Mouse (Mus musculus) kidney, adult 2 months (tissue): ENCODE measurements at regions not wholly inside any gene's neighbourhood (a gene's known extent, or its start where the extent isn't known, plus 50 kb on each side); places are given as distances from the start of the nearest gene placed in this dataset.
"Not testable (repeated sequence)": the region's sequence is repeated elsewhere in the genome, so short reads cannot be mapped to it uniquely, and the experiment has no call there.

Experiments used
- CTCF ChIP-seq: fragments of 200-500 bp; conservative IDR thresholded peaks from 2 replicates; pipeline ENCODE4 v1.5.1; 2011; ENCODE audit warnings: low read depth, mild to moderate bottlenecking, control low read depth, low read length, moderate library complexity, mixed read lengths; ENCODE audit not compliant: insufficient read depth, insufficient read length
- POLR2A ChIP-seq: fragments of 200-500 bp; IDR thresholded peaks from one replicate; pipeline ENCODE4 v1.6.1; 2011; ENCODE audit warnings: low read depth, low read length, control low read depth

DNA sequence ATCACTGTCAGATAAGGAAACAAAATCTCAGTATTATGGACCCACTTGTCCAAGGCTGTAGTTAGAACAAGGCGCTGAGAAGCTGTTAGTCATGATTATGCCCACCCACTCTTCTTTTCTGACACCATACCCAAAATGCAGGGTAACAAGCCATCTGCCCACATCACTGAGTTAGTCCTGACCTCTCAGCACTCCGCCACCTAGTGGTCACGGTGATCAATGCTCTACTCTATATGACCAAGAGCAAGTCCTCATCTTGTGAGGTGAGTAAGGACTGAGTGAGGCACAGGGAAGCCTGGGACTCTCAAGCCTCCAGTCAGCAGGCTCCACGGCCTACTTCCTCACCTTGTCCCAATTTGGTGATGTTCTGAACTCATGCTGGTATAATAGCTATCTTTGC lies 409.7 kb upstream of the Gdi2 start:
- TF ChIP-seq POLR2A = not testable (repeated sequence)
- TF ChIP-seq CTCF = peak; percentile 44
